Mouse (Mus musculus) megakaryocyte-erythroid progenitor cell, adult 5 weeks (primary cell): ENCODE measurements around the gene Ddah1. TPM values are rescaled to one million over a fixed set of nuclear protein-coding genes. Genes with fewer than 3 reads are reported as not detected.

Source experiments
- polyA plus RNA-seq: library from polyadenylated mRNA; stranded (reverse); fragments of >175 nt; gene quantifications from 2 replicates; pipeline ENCODE4 v1.2.3, GENCODE M21; 2012

Ddah1 gene
- polyA plus RNA-seq: 0.02 and 0.07 TPM in 2 replicates

GRCm38 (mm10) chr3:145758561-145759378 lies at the start of gene Ddah1:
Gene Ddah1 (plus strand): TSS chr3:145758675.

GRCm38 (mm10) chr3:145922019-145922854 lies 163.8 kb downstream of the Ddah1 start, which contains the start of gene Bcl10:
Gene Bcl10 (plus strand): TSS chr3:145922804.

GRCm38 (mm10) chr3:145937505-145938404 lies 179.3 kb downstream of the Ddah1 start, which contains the start of gene 2410004B18Rik:
Gene 2410004B18Rik (plus strand): TSS chr3:145938014.

Other genes starting within 250 kb of the Ddah1 start
- 10.9 and 22.0 TPM in 2 replicates for gene Znhit6, start 182.5 kb upstream of the Ddah1 start, polyA plus RNA-seq
- gene Ccn1, start 108.7 kb upstream of the Ddah1 start, polyA plus RNA-seq: 0.47 and 0.67 TPM in 2 replicates
- 38.1 and 40.5 TPM in 2 replicates for gene Bcl10, start 164.1 kb downstream of the Ddah1 start, polyA plus RNA-seq
- gene 2410004B18Rik, start 179.3 kb downstream of the Ddah1 start, polyA plus RNA-seq: 23.0 and 30.9 TPM in 2 replicates
- gene Syde2, start 229.2 kb downstream of the Ddah1 start, polyA plus RNA-seq: 2.3 and 3.7 TPM in 2 replicates